Mouse (Mus musculus) heart, postnatal 14 days (tissue): ENCODE measurements around the gene Ugt1a5. TPM values are rescaled to one million over a fixed set of nuclear protein-coding genes. Genes with fewer than 3 reads are reported as not detected.
A peak's percentile ranks its signal among the peaks of the same experiment; 100 is the strongest.
"Not testable (repeated sequence)": the region's sequence is repeated elsewhere in the genome, so short reads cannot be mapped to it uniquely, and the experiment has no call there.

Experiments used
- DNase-seq, 2 experiments: peaks; one replicate each; pipeline ENCODE4 v3.0.0; 2021 to 2022
- intact Hi-C: fragments of 180-260 bp; cut with DNase I; formaldehyde crosslinking; loops from one replicate; pipeline ENCODE4 v1.15.1; 2025
- long read RNA-seq, 2 experiments: library from polyadenylated mRNA; stranded (forward); transcript quantifications; one replicate each; pipeline ENCODE4 v2.0.0; 2021
- total RNA-seq, 2 experiments: library from RNA; stranded (reverse); gene quantifications; 2 replicates each; pipeline ENCODE4 v1.2.3; 2021

The Ugt1a5 gene
- under 1 TPM; 0.34 to 0.50 TPM for total RNA-seq
- long read RNA-seq, experiment 1 = 0 reads
- long read RNA-seq, experiment 2 = 0 reads

GRCm38 (mm10) chr1:88165711-88166110 is at the start of gene Ugt1a5:
Gene Ugt1a5, plus strand, starts transcription at chr1:88166012.
- no peak for DNase-seq
- intact Hi-C loops = no loop called here

- DNase-seq = not testable (repeated sequence)
- intact Hi-C loops = loop anchor here (5.0 kb wide), 1 partner anchor 118 kb away; no protein-coding TSS in a partner anchor
Measured at GRCm38 (mm10) chr1:88120550-88120949, 45.3 kb upstream of the Ugt1a5 start.

- DNase-seq = not testable (repeated sequence)
- intact Hi-C loops = loop anchor here (5.0 kb wide), 1 partner anchor 119 kb away; no protein-coding TSS in a partner anchor
Measured at GRCm38 (mm10) chr1:88121521-88121920, 44.3 kb upstream of the Ugt1a5 start.

- DNase-seq, intact Hi-C loops: not testable (repeated sequence)
Measured at GRCm38 (mm10) chr1:88125827-88126360, 39.9 kb upstream of the Ugt1a5 start.

GRCm38 (mm10) chr1:88129091-88129490 is 36.7 kb upstream of the Ugt1a5 start:
- intact Hi-C loops = not testable (repeated sequence)

GRCm38 (mm10) chr1:88130223-88130622 is 35.6 kb upstream of the Ugt1a5 start:
- DNase-seq, intact Hi-C loops: not testable (repeated sequence)

More at GRCm38 (mm10) chr1:88129091-88129490, 36.7 kb upstream of the Ugt1a5 start:
- DNase-seq = not testable (repeated sequence)

GRCm38 (mm10) chr1:88133908-88134456 is 31.8 kb upstream of the Ugt1a5 start:
- intact Hi-C loops = no loop called here

GRCm38 (mm10) chr1:88134457-88135011 is 31.3 kb upstream of the Ugt1a5 start, which contains the start of gene Ugt1a6a:
Gene Ugt1a6a, plus strand, starts transcription at chr1:88134809.
- DNase-seq = peak; percentile 19 to 29
- intact Hi-C loops = not testable (repeated sequence)

More at GRCm38 (mm10) chr1:88133908-88134456, 31.8 kb upstream of the Ugt1a5 start:
- no peak for DNase-seq

- DNase-seq, intact Hi-C loops: not testable (repeated sequence)
Measured at GRCm38 (mm10) chr1:88135229-88135904, 30.4 kb upstream of the Ugt1a5 start.

- intact Hi-C loops = no loop called here
- DNase-seq = peak in 1 of 2 experiments; percentile 16
Measured at GRCm38 (mm10) chr1:88136646-88137045, 29.2 kb upstream of the Ugt1a5 start.

- intact Hi-C loops = no loop called here
- no peak for DNase-seq
Measured at GRCm38 (mm10) chr1:88137264-88137663, 28.5 kb upstream of the Ugt1a5 start.

- intact Hi-C loops = no loop called here
Measured at GRCm38 (mm10) chr1:88138145-88138544, 27.7 kb upstream of the Ugt1a5 start.

GRCm38 (mm10) chr1:88140492-88140891 is 25.3 kb upstream of the Ugt1a5 start:
- intact Hi-C loops = not testable (repeated sequence)

More at GRCm38 (mm10) chr1:88138145-88138544, 27.7 kb upstream of the Ugt1a5 start:
- no peak for DNase-seq

GRCm38 (mm10) chr1:88143966-88144675 is 21.7 kb upstream of the Ugt1a5 start:
- peak; percentile 34 to 59 for DNase-seq
- intact Hi-C loops = not testable (repeated sequence)

More at GRCm38 (mm10) chr1:88140492-88140891, 25.3 kb upstream of the Ugt1a5 start:
- not testable (repeated sequence) for DNase-seq

- intact Hi-C loops = not testable (repeated sequence)
Measured at GRCm38 (mm10) chr1:88145278-88145677, 20.5 kb upstream of the Ugt1a5 start.

GRCm38 (mm10) chr1:88150133-88150532 is 15.7 kb upstream of the Ugt1a5 start:
- intact Hi-C loops, DNase-seq: not testable (repeated sequence)

More at GRCm38 (mm10) chr1:88145278-88145677, 20.5 kb upstream of the Ugt1a5 start:
- DNase-seq = not testable (repeated sequence)

- DNase-seq = no peak
- intact Hi-C loops = no loop called here
Measured at GRCm38 (mm10) chr1:88158430-88158829, 7.4 kb upstream of the Ugt1a5 start.

GRCm38 (mm10) chr1:88172190-88172589 is 6.4 kb downstream of the Ugt1a5 start:
- intact Hi-C loops, DNase-seq: not testable (repeated sequence)

- DNase-seq = no peak
- intact Hi-C loops = no loop called here
Measured at GRCm38 (mm10) chr1:88179657-88180056, 13.8 kb downstream of the Ugt1a5 start.

GRCm38 (mm10) chr1:88186325-88186935 is 20.6 kb downstream of the Ugt1a5 start:
- intact Hi-C loops = no loop called here

More at GRCm38 (mm10) chr1:88186325-88186935, 20.6 kb downstream of the Ugt1a5 start:
- no peak for DNase-seq
